Mouse (Mus musculus): ENCODE data around the gene Fam221b. TPM values are rescaled to one million over a fixed set of nuclear protein-coding genes. Genes with fewer than 3 reads are reported as not detected.
A peak's percentile ranks its signal among the peaks of the same experiment; 100 is the strongest.

Gene Fam221b
- polyA plus RNA-seq, 1 experiment from 2014 or later = 4.3 TPM

DNA sequence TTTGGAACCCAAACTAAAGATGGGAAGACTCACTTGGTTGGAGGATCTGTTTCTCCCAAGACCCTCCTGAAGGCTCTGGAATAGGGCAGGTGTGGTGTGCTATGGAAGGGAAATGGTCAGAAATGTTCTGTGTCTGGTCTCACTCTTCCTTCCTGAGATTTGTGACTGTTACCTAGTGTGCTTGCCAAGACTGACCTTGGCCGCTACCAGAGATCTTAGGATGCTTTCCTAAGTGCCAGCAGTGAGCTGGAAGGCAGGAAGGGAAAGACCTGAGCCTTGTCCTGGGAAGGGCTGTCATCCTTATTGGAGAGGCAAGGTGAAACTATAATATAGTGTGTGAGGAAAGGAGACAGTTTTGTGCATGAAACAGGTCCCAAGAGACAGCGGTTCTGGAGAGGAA lies 35.2 kb downstream of the Fam221b start:
- peak overlapping the region; percentile 89 for H3K4me2 ChIP-seq (ENCODE audit: low read depth, low read length)
- no peak overlapping the region for H3K9ac ChIP-seq (ENCODE audit: low read depth, low read length)

DNA sequence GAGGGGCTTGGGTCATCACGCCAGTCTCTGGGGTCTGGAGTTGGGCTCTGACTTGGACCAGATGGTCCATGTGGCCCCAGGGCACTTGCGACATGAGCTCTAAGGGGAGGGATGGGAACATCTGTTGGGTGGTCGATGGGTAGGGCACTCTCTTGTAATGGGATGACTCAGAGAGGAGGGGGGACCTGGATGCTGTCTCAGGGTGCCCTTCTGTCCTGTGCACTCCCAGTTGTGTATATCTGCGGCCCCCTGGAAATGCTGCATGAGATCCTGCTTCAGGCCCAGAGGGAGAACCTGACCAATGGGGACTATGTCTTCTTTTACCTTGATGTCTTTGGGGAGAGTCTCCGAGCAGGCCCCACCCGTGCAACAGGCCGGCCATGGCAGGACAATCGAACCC lies 35.6 kb downstream of the Fam221b start:
- Histone ChIP-seq H3K27ac (replicated peaks; ENCODE audit: low read depth, low read length) (no peak overlapping the region), H3K9me3 (ENCODE audit: control insufficient read depth, low read length) (no peaks in the 10 kb centered on the region), H3K4me2 (ENCODE audit: low read depth, low read length) (peak overlapping the region; percentile 89), H3K36me3 (ENCODE audit: control insufficient read depth, insufficient read depth, low read length) (no peaks in the 10 kb centered on the region), H3K27me3 (replicated peaks; ENCODE audit: control insufficient read depth, insufficient read depth, low read length) (no peaks in the 10 kb centered on the region), H3K9ac (ENCODE audit: low read depth, low read length) (no peak overlapping the region), H3K4me3 (ENCODE audit: low read depth, low read length) (no peak overlapping the region), H3K4me1 (ENCODE audit: control insufficient read depth, insufficient read depth, low read length) (peaks cover 31% of the 10 kb centered on the region)
- DNase-seq (ENCODE audit: low spot score) (no peak), ATAC-seq (ENCODE audit: low read depth) (no peak)
- 78% methylated on average over 7 of the region's 8 CpGs for WGBS

More for the DNA sequence above, 35.2 kb downstream of the Fam221b start:
- DNase-seq (ENCODE audit: low spot score) (no peak), ATAC-seq (ENCODE audit: low read depth) (no peak)
- no peaks in the 10 kb centered on the region for H3K9me3 ChIP-seq (ENCODE audit: control insufficient read depth, low read length)
- H3K27me3 ChIP-seq (replicated peaks; ENCODE audit: control insufficient read depth, insufficient read depth, low read length) = no peaks in the 10 kb centered on the region
- WGBS = 98% methylated on average over 2 of the region's 2 CpGs
- no peak overlapping the region for H3K27ac ChIP-seq (replicated peaks; ENCODE audit: low read depth, low read length)
- no peak overlapping the region for H3K4me3 ChIP-seq (ENCODE audit: low read depth, low read length)
- H3K4me1 ChIP-seq (ENCODE audit: control insufficient read depth, insufficient read depth, low read length) = peaks cover 31% of the 10 kb centered on the region
- H3K36me3 ChIP-seq (ENCODE audit: control insufficient read depth, insufficient read depth, low read length) = no peaks in the 10 kb centered on the region

- H3K4me1 ChIP-seq (ENCODE audit: control insufficient read depth, insufficient read depth, low read length) = peaks cover 31% of the 10 kb centered on the region
- 42% methylated on average over 41 of the region's 42 CpGs for WGBS
- H3K27me3 ChIP-seq (replicated peaks; ENCODE audit: control insufficient read depth, insufficient read depth, low read length) = no peaks in the 10 kb centered on the region
- H3K4me3 ChIP-seq (ENCODE audit: low read depth, low read length) = peak overlapping the region; percentile 73
- no peaks in the 10 kb centered on the region for H3K9me3 ChIP-seq (ENCODE audit: control insufficient read depth, low read length)
- peak overlapping the region; percentile 87 for H3K27ac ChIP-seq (replicated peaks; ENCODE audit: low read depth, low read length)
- peak overlapping the region; percentile 95 for H3K9ac ChIP-seq (ENCODE audit: low read depth, low read length)
- H3K36me3 ChIP-seq (ENCODE audit: control insufficient read depth, insufficient read depth, low read length) = no peaks in the 10 kb centered on the region
- peak overlapping the region; percentile 89 for H3K4me2 ChIP-seq (ENCODE audit: low read depth, low read length)
- no peak for ATAC-seq (ENCODE audit: low read depth)
- no peak for DNase-seq (ENCODE audit: low spot score)
These were observed 36.7 kb downstream of the Fam221b start for GRCm38 (mm10) chr4:43631956-43632920.

DNA sequence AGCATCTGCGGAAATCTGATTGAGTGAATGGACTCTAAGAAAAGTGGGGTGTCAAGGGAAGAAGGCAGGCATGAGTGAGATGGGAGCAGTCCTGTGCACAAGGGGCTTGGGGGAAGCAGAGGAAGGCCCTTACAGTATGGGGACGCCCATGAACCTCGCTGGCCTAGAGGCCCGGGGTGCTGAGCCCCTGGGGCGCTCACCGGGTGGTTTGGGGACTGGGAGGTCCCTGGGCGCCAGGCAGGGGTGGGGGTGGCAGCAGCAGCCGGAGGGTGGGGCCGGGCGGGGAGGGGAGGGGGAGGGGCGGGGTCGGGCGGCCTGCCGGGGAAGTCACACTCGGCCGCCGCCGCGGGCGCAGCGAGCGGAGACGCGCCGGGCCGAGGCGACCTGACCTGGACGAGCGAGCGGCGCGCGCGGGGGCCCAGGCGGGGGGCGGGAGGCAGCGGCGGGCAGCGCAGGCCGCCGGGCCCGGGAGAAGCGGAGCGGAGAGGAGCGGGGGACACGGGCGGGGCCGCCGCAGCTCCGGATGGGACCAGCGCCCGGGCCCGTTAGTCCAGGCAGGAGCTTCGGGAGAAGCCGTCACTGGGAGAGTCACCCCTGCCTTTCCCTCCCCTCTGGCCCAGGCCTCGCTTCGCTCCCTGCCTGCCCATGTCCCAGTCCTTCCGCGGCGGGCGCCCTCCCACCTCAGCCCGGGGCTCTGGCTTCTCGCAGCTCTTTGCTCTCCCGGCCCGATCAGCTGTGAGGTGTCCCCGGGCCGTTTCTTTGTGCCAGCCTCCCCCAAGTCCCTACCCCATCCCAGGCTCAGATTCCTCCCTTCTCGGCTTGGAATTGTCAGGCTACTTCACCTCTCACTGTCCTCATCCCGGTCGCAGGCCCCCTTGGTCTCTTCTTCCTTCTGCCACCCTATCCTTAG lies 37.6 kb downstream of the Fam221b start, which contains the start of gene Npr2:
Gene Npr2, plus strand, starts transcription at position 890 of the 910 bp plus-strand sequence.
- Histone ChIP-seq H3K4me2 (ENCODE audit: low read depth, low read length) (peak within 1 kb of the TSS; percentile 89), H3K9ac (ENCODE audit: low read depth, low read length) (peak within 1 kb of the TSS; percentile 95), H3K27me3 (replicated peaks; ENCODE audit: control insufficient read depth, insufficient read depth, low read length) (no peaks in the 10 kb centered on the region), H3K4me1 (ENCODE audit: control insufficient read depth, insufficient read depth, low read length) (peaks cover 31% of the 10 kb centered on the region), H3K27ac (replicated peaks; ENCODE audit: low read depth, low read length) (peak within 1 kb of the TSS; percentile 87), H3K9me3 (ENCODE audit: control insufficient read depth, low read length) (peaks cover 3% of the 10 kb centered on the region; the same call in 1 of the 2 replicates), H3K36me3 (ENCODE audit: control insufficient read depth, insufficient read depth, low read length) (no peaks in the 10 kb centered on the region), H3K4me3 (ENCODE audit: low read depth, low read length) (peak within 1 kb of the TSS; percentile 73)
- WGBS = 4% methylated on average over 12 of the region's 70 CpGs
- DNase-seq (ENCODE audit: low spot score) = peak; percentile 44
- ATAC-seq (ENCODE audit: low read depth) = peak; percentile 54

GRCm38 (mm10) chr4:43630671-43631045 lies 38.3 kb downstream of the Fam221b start:
- Histone ChIP-seq H3K27me3 (replicated peaks; ENCODE audit: control insufficient read depth, insufficient read depth, low read length) (no peaks in the 10 kb centered on the region), H3K9ac (ENCODE audit: low read depth, low read length) (peak overlapping the region; percentile 95; the same call in 1 of the 2 replicates), H3K4me2 (ENCODE audit: low read depth, low read length) (peak overlapping the region; percentile 89), H3K36me3 (ENCODE audit: control insufficient read depth, insufficient read depth, low read length) (no peaks in the 10 kb centered on the region), H3K9me3 (ENCODE audit: control insufficient read depth, low read length) (peaks cover 10% of the 10 kb centered on the region), H3K27ac (replicated peaks; ENCODE audit: low read depth, low read length) (peak overlapping the region; percentile 87), H3K4me3 (ENCODE audit: low read depth, low read length) (peak overlapping the region; percentile 73), H3K4me1 (ENCODE audit: control insufficient read depth, insufficient read depth, low read length) (peaks cover 31% of the 10 kb centered on the region)
- ATAC-seq (ENCODE audit: low read depth) (0 out of 2 replicates have a peak, but pooled peaks have one; percentile 3), DNase-seq (ENCODE audit: low spot score) (no peak)
- WGBS = 25% methylated on average over 5 of the region's 5 CpGs

- Histone ChIP-seq H3K9me3 (ENCODE audit: control insufficient read depth, low read length) (peaks cover 15% of the 10 kb centered on the region), H3K9ac (ENCODE audit: low read depth, low read length) (no peak overlapping the region), H3K36me3 (ENCODE audit: control insufficient read depth, insufficient read depth, low read length) (no peaks in the 10 kb centered on the region), H3K27me3 (replicated peaks; ENCODE audit: control insufficient read depth, insufficient read depth, low read length) (no peaks in the 10 kb centered on the region), H3K4me3 (ENCODE audit: low read depth, low read length) (no peak overlapping the region), H3K4me1 (ENCODE audit: control insufficient read depth, insufficient read depth, low read length) (peaks cover 31% of the 10 kb centered on the region), H3K27ac (replicated peaks; ENCODE audit: low read depth, low read length) (peak overlapping the region; percentile 87; the same call in 1 of the 2 replicates), H3K4me2 (ENCODE audit: low read depth, low read length) (peak overlapping the region; percentile 89)
- ATAC-seq (ENCODE audit: low read depth) (peak; percentile 69), DNase-seq (ENCODE audit: low spot score) (peak; percentile 94)
- 3% methylated on average over 5 of the region's 5 CpGs for WGBS
These were observed 38.8 kb downstream of the Fam221b start for GRCm38 (mm10) chr4:43630030-43630581.

GRCm38 (mm10) chr4:43629106-43629817 lies 39.7 kb downstream of the Fam221b start:
- ATAC-seq (ENCODE audit: low read depth) = 0 out of 2 replicates have a peak, but pooled peaks have one; percentile 19
- 35% methylated on average over 20 of the region's 20 CpGs for WGBS
- H3K27ac ChIP-seq (replicated peaks; ENCODE audit: low read depth, low read length) = no peak overlapping the region
- no peak overlapping the region for H3K4me2 ChIP-seq (ENCODE audit: low read depth, low read length)
- peaks cover 31% of the 10 kb centered on the region for H3K4me1 ChIP-seq (ENCODE audit: control insufficient read depth, insufficient read depth, low read length)
- no peaks in the 10 kb centered on the region for H3K36me3 ChIP-seq (ENCODE audit: control insufficient read depth, insufficient read depth, low read length)
- no peak overlapping the region for H3K4me3 ChIP-seq (ENCODE audit: low read depth, low read length)
- peaks cover 22% of the 10 kb centered on the region for H3K9me3 ChIP-seq (ENCODE audit: control insufficient read depth, low read length)
- H3K9ac ChIP-seq (ENCODE audit: low read depth, low read length) = no peak overlapping the region
- H3K27me3 ChIP-seq (replicated peaks; ENCODE audit: control insufficient read depth, insufficient read depth, low read length) = no peaks in the 10 kb centered on the region
- peak; percentile 32 for DNase-seq (ENCODE audit: low spot score)

All from embryonic facial prominence, embryonic 14.5 days (tissue).